Mouse (Mus musculus) midbrain, embryonic 11.5 days (tissue): ENCODE data around the gene Plekhh1. TPM values are rescaled to one million over a fixed set of nuclear protein-coding genes. Genes with fewer than 3 reads are reported as not detected.
A peak's percentile ranks its signal among the peaks of the same experiment; 100 is the strongest.

ENCODE experiments used
- ATAC-seq: fragments of 200-750 bp; cut with Nextera tagmentation; 2 replicates; pipeline ENCODE4 v1.8.0; 2017; ENCODE audit warnings: moderate TSS enrichment, moderate library complexity; ENCODE audit not compliant: low FRiP score
- DNase-seq: peaks from one replicate; pipeline ENCODE4 v3.0.0; 2015; ENCODE audit warnings: low spot score; ENCODE audit errors: missing footprints
- H3K27ac ChIP-seq: fragments of 300-500 bp; sonication (generic); 2 replicates; pipeline ENCODE4 v1.5.1; 2014; ENCODE audit warnings: low read depth, low read length
- H3K27me3 ChIP-seq: fragments of 300-500 bp; sonication (generic); 2 replicates; pipeline ENCODE4 v1.6.1; 2014; ENCODE audit warnings: mild to moderate bottlenecking, low read length, moderate library complexity, mixed read lengths; ENCODE audit not compliant: control insufficient read depth, insufficient read depth
- H3K36me3 ChIP-seq: fragments of 300-500 bp; sonication (generic); 2 replicates; pipeline ENCODE4 v1.6.1; 2014; ENCODE audit warnings: mild to moderate bottlenecking, low read length, moderate library complexity, mixed read lengths; ENCODE audit not compliant: control insufficient read depth, insufficient read depth
- H3K4me1 ChIP-seq: fragments of 300-500 bp; sonication (generic); 2 replicates; pipeline ENCODE4 v1.6.1; 2014; ENCODE audit warnings: low read length; ENCODE audit not compliant: control insufficient read depth, insufficient read depth
- H3K4me2 ChIP-seq: fragments of 300-500 bp; sonication (generic); 2 replicates; pipeline ENCODE4 v1.6.1; 2014; ENCODE audit warnings: mild to moderate bottlenecking, moderate library complexity
- H3K4me3 ChIP-seq: fragments of 300-500 bp; sonication (generic); 2 replicates; pipeline ENCODE4 v1.5.1; 2014; ENCODE audit warnings: low read depth, low read length
- H3K9ac ChIP-seq: fragments of 300-500 bp; sonication (generic); 2 replicates; pipeline ENCODE4 v1.6.1; 2014; ENCODE audit warnings: low read length
- H3K9me3 ChIP-seq: fragments of 300-500 bp; sonication (generic); 2 replicates; pipeline ENCODE4 v1.6.1; 2016; ENCODE audit warnings: low read length; ENCODE audit not compliant: control insufficient read depth
- WGBS: fragments of 180-500 bp; shearing (Covaris S2); extraction: QIAGEN DNeasy Blood & Tissue Kit; methylation state at CpG from one replicate; pipeline ENCODE4 v1.1.7; 2014; 5-methylcytosine and 5-hydroxymethylcytosine counted together
- polyA plus RNA-seq: library from polyadenylated mRNA; unstranded; fragments of >200 nt; fragmentation: Nextera tagmentation; extraction: Ambion mirVana; gene quantifications from 2 replicates; pipeline ENCODE4 v1.2.1, GENCODE M21; 2014

The Plekhh1 gene
- polyA plus RNA-seq, result 6.4 and 6.8 TPM in 2 replicates

- DNase-seq, result peak; percentile 95
- Histone ChIP-seq H3K9me3 (no peaks in the 10 kb centered on the region), H3K27ac (peak within 1 kb of the TSS; percentile 61; the same call in 1 of the 2 replicates), H3K9ac (peak within 1 kb of the TSS; percentile 88), H3K4me3 (peak within 1 kb of the TSS; percentile 89), H3K36me3 (no peaks in the 10 kb centered on the region), H3K27me3 (no peaks in the 10 kb centered on the region), H3K4me1 (peaks cover 3% of the 10 kb centered on the region; the same call in 1 of the 2 replicates), H3K4me2 (peak within 1 kb of the TSS; percentile 94)
- peak; percentile 95 for ATAC-seq
- WGBS, result under 1% methylated on average over 68 of the region's 80 CpGs
Observed at GRCm38 (mm10) chr12:79028911-79029861, at the start of gene Plekhh1. Gene Plekhh1 (plus strand): TSS chr12:79029163.

- 78% methylated on average over 5 of the region's 5 CpGs for WGBS
- no peak overlapping the region for H3K27ac ChIP-seq
- no peak for ATAC-seq
- no peak overlapping the region for H3K4me2 ChIP-seq
- H3K9me3 ChIP-seq, result no peaks in the 10 kb centered on the region
- DNase-seq, result no peak
- no peak overlapping the region for H3K4me3 ChIP-seq
- H3K4me1 ChIP-seq, result no peaks in the 10 kb centered on the region
- H3K9ac ChIP-seq, result no peak overlapping the region
- no peaks in the 10 kb centered on the region for H3K36me3 ChIP-seq
- no peaks in the 10 kb centered on the region for H3K27me3 ChIP-seq
Observed at GRCm38 (mm10) chr12:78980683-78981091, 48.3 kb upstream of the Plekhh1 start.

GRCm38 (mm10) chr12:78981131-78981530 is 47.8 kb upstream of the Plekhh1 start:
- no peaks in the 10 kb centered on the region for H3K27me3 ChIP-seq
- no peak for ATAC-seq
- no peak for DNase-seq
- no peaks in the 10 kb centered on the region for H3K4me1 ChIP-seq
- H3K36me3 ChIP-seq, result no peaks in the 10 kb centered on the region
- H3K9ac ChIP-seq, result no peak overlapping the region
- no peaks in the 10 kb centered on the region for H3K9me3 ChIP-seq
- H3K4me2 ChIP-seq, result no peak overlapping the region
- no peak overlapping the region for H3K4me3 ChIP-seq
- no peak overlapping the region for H3K27ac ChIP-seq
- 81% methylated on average over 2 of the region's 2 CpGs for WGBS

- DNase-seq, result no peak
- no peak overlapping the region for H3K4me3 ChIP-seq
- no peak overlapping the region for H3K9ac ChIP-seq
- H3K9me3 ChIP-seq, result no peaks in the 10 kb centered on the region
- H3K36me3 ChIP-seq, result no peaks in the 10 kb centered on the region
- no peak overlapping the region for H3K27ac ChIP-seq
- no peak for ATAC-seq
- no peaks in the 10 kb centered on the region for H3K27me3 ChIP-seq
- H3K4me2 ChIP-seq, result no peak overlapping the region
- no peaks in the 10 kb centered on the region for H3K4me1 ChIP-seq
- 75% methylated on average over 9 of the region's 9 CpGs for WGBS
Observed at GRCm38 (mm10) chr12:78981938-78982825, 46.8 kb upstream of the Plekhh1 start.

- no peaks in the 10 kb centered on the region for H3K27me3 ChIP-seq
- no peak overlapping the region for H3K4me2 ChIP-seq
- 85% methylated on average over 9 of the region's 9 CpGs for WGBS
- H3K4me3 ChIP-seq, result no peak overlapping the region
- H3K36me3 ChIP-seq, result no peaks in the 10 kb centered on the region
- H3K9ac ChIP-seq, result no peak overlapping the region
- H3K27ac ChIP-seq, result no peak overlapping the region
- DNase-seq (no peak), ATAC-seq (no peak)
- H3K4me1 ChIP-seq, result no peaks in the 10 kb centered on the region
- no peaks in the 10 kb centered on the region for H3K9me3 ChIP-seq
Observed at GRCm38 (mm10) chr12:78983296-78984034, 45.5 kb upstream of the Plekhh1 start.

GRCm38 (mm10) chr12:78984035-78984432 is 44.9 kb upstream of the Plekhh1 start:
- Histone ChIP-seq H3K27me3 (no peaks in the 10 kb centered on the region), H3K36me3 (no peaks in the 10 kb centered on the region), H3K9ac (no peak overlapping the region), H3K4me2 (no peak overlapping the region), H3K4me3 (no peak overlapping the region), H3K27ac (no peak overlapping the region), H3K4me1 (no peaks in the 10 kb centered on the region), H3K9me3 (no peaks in the 10 kb centered on the region)
- ATAC-seq (no peak), DNase-seq (no peak)
- WGBS, result 71% methylated on average over 3 of the region's 3 CpGs

- H3K4me1 ChIP-seq, result no peaks in the 10 kb centered on the region
- H3K9me3 ChIP-seq, result no peaks in the 10 kb centered on the region
- no peak overlapping the region for H3K27ac ChIP-seq
- ATAC-seq (no peak), DNase-seq (no peak)
- WGBS, result 65% methylated on average over 9 of the region's 9 CpGs
- no peaks in the 10 kb centered on the region for H3K36me3 ChIP-seq
- no peak overlapping the region for H3K4me3 ChIP-seq
- H3K27me3 ChIP-seq, result no peaks in the 10 kb centered on the region
- H3K4me2 ChIP-seq, result no peak overlapping the region
- H3K9ac ChIP-seq, result no peak overlapping the region
Observed at GRCm38 (mm10) chr12:78987581-78988081, 41.3 kb upstream of the Plekhh1 start.

GRCm38 (mm10) chr12:78996271-78996670 is 32.7 kb upstream of the Plekhh1 start:
- WGBS, result 85% methylated on average over 4 of the region's 4 CpGs
- Histone ChIP-seq H3K36me3 (no peaks in the 10 kb centered on the region), H3K27me3 (no peaks in the 10 kb centered on the region), H3K9ac (no peak overlapping the region), H3K4me3 (no peak overlapping the region), H3K27ac (no peak overlapping the region), H3K4me2 (no peak overlapping the region), H3K9me3 (no peaks in the 10 kb centered on the region), H3K4me1 (no peaks in the 10 kb centered on the region; the same call in 1 of the 2 replicates)
- ATAC-seq (no peak), DNase-seq (no peak)
